Mouse (Mus musculus): Measurements from ENCODE around the gene Lmntd2.
"Not testable (repeated sequence)": the region's sequence is repeated elsewhere in the genome, so short reads cannot be mapped to it uniquely, and the experiment has no call there.

The Lmntd2 gene

GRCm38 (mm10) chr7:141213605-141214235, at the start of gene Lmntd2:
Gene Lmntd2, minus strand, starts transcription at chr7:141214080.
- no peak for DNase-seq (ENCODE audit: low spot score)

GRCm38 (mm10) chr7:141263640-141264039, 49.8 kb upstream of the Lmntd2 start:
- no peak for DNase-seq (ENCODE audit: low spot score)

- DNase-seq (ENCODE audit: low spot score) = no peak
These were observed 47.6 kb upstream of the Lmntd2 start for GRCm38 (mm10) chr7:141261480-141261879.

- no peak for DNase-seq (ENCODE audit: low spot score)
These were observed 42.3 kb upstream of the Lmntd2 start for GRCm38 (mm10) chr7:141256159-141256558.

GRCm38 (mm10) chr7:141250486-141250885, 36.6 kb upstream of the Lmntd2 start:
- not testable (repeated sequence) for DNase-seq (ENCODE audit: low spot score)

- no peak for DNase-seq (ENCODE audit: low spot score)
These were observed 17.7 kb upstream of the Lmntd2 start for GRCm38 (mm10) chr7:141231551-141231950.

- no peak for DNase-seq (ENCODE audit: low spot score)
These were observed 17.2 kb upstream of the Lmntd2 start for GRCm38 (mm10) chr7:141231111-141231510.

- no peak for DNase-seq (ENCODE audit: low spot score)
These were observed 16.7 kb upstream of the Lmntd2 start for GRCm38 (mm10) chr7:141230570-141230969.

GRCm38 (mm10) chr7:141229702-141230101, 15.8 kb upstream of the Lmntd2 start:
- no peak for DNase-seq (ENCODE audit: low spot score)

- DNase-seq (ENCODE audit: low spot score) = peak; percentile 97
These were observed 14.6 kb upstream of the Lmntd2 start, which contains the start of gene Phrf1 for GRCm38 (mm10) chr7:141228279-141229067. Gene Phrf1, plus strand, starts transcription at chr7:141228784.

GRCm38 (mm10) chr7:141227796-141228195, 13.9 kb upstream of the Lmntd2 start:
- no peak for DNase-seq (ENCODE audit: low spot score)

- DNase-seq (ENCODE audit: low spot score) = no peak
These were observed 12.7 kb upstream of the Lmntd2 start for GRCm38 (mm10) chr7:141226535-141226934.

- no peak for DNase-seq (ENCODE audit: low spot score)
These were observed 8.9 kb upstream of the Lmntd2 start for GRCm38 (mm10) chr7:141222696-141223215.

GRCm38 (mm10) chr7:141222126-141222467, 8.2 kb upstream of the Lmntd2 start:
- DNase-seq (ENCODE audit: low spot score) = no peak

- peak; percentile 93 for DNase-seq (ENCODE audit: low spot score)
These were observed 7.6 kb upstream of the Lmntd2 start for GRCm38 (mm10) chr7:141221249-141222125.

GRCm38 (mm10) chr7:141220377-141220776, 6.5 kb upstream of the Lmntd2 start:
- DNase-seq (ENCODE audit: low spot score) = no peak

- no peak for DNase-seq (ENCODE audit: low spot score)
These were observed 5.7 kb upstream of the Lmntd2 start for GRCm38 (mm10) chr7:141219558-141220099.

- DNase-seq (ENCODE audit: low spot score) = peak; percentile 33
These were observed 4.8 kb upstream of the Lmntd2 start for GRCm38 (mm10) chr7:141218557-141219133.

GRCm38 (mm10) chr7:141218141-141218540, 4.3 kb upstream of the Lmntd2 start:
- no peak for DNase-seq (ENCODE audit: low spot score)

GRCm38 (mm10) chr7:141217343-141218013, 3.6 kb upstream of the Lmntd2 start:
- no peak for DNase-seq (ENCODE audit: low spot score)

- DNase-seq (ENCODE audit: low spot score) = no peak
These were observed 3.0 kb upstream of the Lmntd2 start for GRCm38 (mm10) chr7:141216894-141217293.
